Mouse (Mus musculus): ENCODE data around the gene Actl11. TPM values are rescaled to one million over a fixed set of nuclear protein-coding genes. Genes with fewer than 3 reads are reported as not detected.

Gene Actl11
- not detected in 2 replicates for polyA plus RNA-seq (2015; fragmentation: Nextera tagmentation; extraction: Ambion mirVana)

- Histone ChIP-seq H3K4me3 (ENCODE audit: low read length) (no peak within 1 kb of the TSS), H3K4me1 (ENCODE audit: insufficient read depth, low read length) (0 out of 2 replicates have a peak, but pooled peaks cover 3% of the 10 kb centered on the region), H3K36me3 (ENCODE audit: insufficient read depth, low read length) (no peaks in the 10 kb centered on the region), H3K9me3 (ENCODE audit: low read length) (no peaks in the 10 kb centered on the region), H3K27ac (ENCODE audit: low read length) (no peak within 1 kb of the TSS), H3K4me2 (replicated peaks; ENCODE audit: low read depth, low read length) (no peak within 1 kb of the TSS), H3K9ac (replicated peaks; ENCODE audit: low read length) (no peak within 1 kb of the TSS), H3K27me3 (ENCODE audit: insufficient read depth, low read length) (no peaks in the 10 kb centered on the region)
- no peak for ATAC-seq (ENCODE audit: low FRiP score, low TSS enrichment)
- 79% methylated on average over 3 of the region's 3 CpGs for WGBS
Observed at GRCm38 (mm10) chr9:107928169-107928568, at the start of gene Actl11. Gene Actl11, plus strand, starts transcription at chr9:107928469.

- Histone ChIP-seq H3K36me3 (ENCODE audit: insufficient read depth, low read length) (no peaks in the 10 kb centered on the region), H3K4me1 (ENCODE audit: insufficient read depth, low read length) (no peaks in the 10 kb centered on the region), H3K4me3 (ENCODE audit: low read length) (no peak overlapping the region), H3K9me3 (ENCODE audit: low read length) (no peaks in the 10 kb centered on the region), H3K27ac (ENCODE audit: low read length) (no peak overlapping the region), H3K27me3 (ENCODE audit: insufficient read depth, low read length) (no peaks in the 10 kb centered on the region; the same call in 1 of the 2 replicates), H3K9ac (replicated peaks; ENCODE audit: low read length) (no peak overlapping the region), H3K4me2 (replicated peaks; ENCODE audit: low read depth, low read length) (no peak overlapping the region)
- 68% methylated on average over 4 of the region's 4 CpGs for WGBS
- ATAC-seq (ENCODE audit: low FRiP score, low TSS enrichment) = no peak
Observed at GRCm38 (mm10) chr9:107880411-107880810, 47.9 kb upstream of the Actl11 start.

- peak within 1 kb of the TSS; percentile 70; the same call in 1 of the 2 replicates for H3K27ac ChIP-seq (ENCODE audit: low read length)
- peak within 1 kb of the TSS; percentile 89 for H3K4me2 ChIP-seq (replicated peaks; ENCODE audit: low read depth, low read length)
- H3K9ac ChIP-seq (replicated peaks; ENCODE audit: low read length) = peak within 1 kb of the TSS; percentile 85
- under 1% methylated on average over 28 of the region's 28 CpGs for WGBS
- peak within 1 kb of the TSS; percentile 85 for H3K4me3 ChIP-seq (ENCODE audit: low read length)
- no peaks in the 10 kb centered on the region for H3K9me3 ChIP-seq (ENCODE audit: low read length)
- peaks cover 6% of the 10 kb centered on the region for H3K4me1 ChIP-seq (ENCODE audit: insufficient read depth, low read length)
- peak; percentile 98 for ATAC-seq (ENCODE audit: low FRiP score, low TSS enrichment)
- H3K36me3 ChIP-seq (ENCODE audit: insufficient read depth, low read length) = no peaks in the 10 kb centered on the region
- H3K27me3 ChIP-seq (ENCODE audit: insufficient read depth, low read length) = peaks cover 2% of the 10 kb centered on the region; the same call in 1 of the 2 replicates
Observed at GRCm38 (mm10) chr9:107887804-107888266, 40.4 kb upstream of the Actl11 start, which contains the start of gene Mon1a. Gene Mon1a, plus strand, starts transcription at chr9:107888151.

- Histone ChIP-seq H3K36me3 (ENCODE audit: insufficient read depth, low read length) (no peaks in the 10 kb centered on the region), H3K27me3 (ENCODE audit: insufficient read depth, low read length) (peaks cover 2% of the 10 kb centered on the region; the same call in 1 of the 2 replicates), H3K27ac (ENCODE audit: low read length) (peak overlapping the region; percentile 70; the same call in 1 of the 2 replicates), H3K9ac (replicated peaks; ENCODE audit: low read length) (peak overlapping the region; percentile 85), H3K9me3 (ENCODE audit: low read length) (no peaks in the 10 kb centered on the region), H3K4me1 (ENCODE audit: insufficient read depth, low read length) (peaks cover 6% of the 10 kb centered on the region), H3K4me3 (ENCODE audit: low read length) (peak overlapping the region; percentile 85), H3K4me2 (replicated peaks; ENCODE audit: low read depth, low read length) (peak overlapping the region; percentile 89)
- ATAC-seq (ENCODE audit: low FRiP score, low TSS enrichment) = peak; percentile 85
- WGBS = 0% methylated on average over 18 of the region's 18 CpGs
Observed at GRCm38 (mm10) chr9:107888267-107888850, 39.9 kb upstream of the Actl11 start.

GRCm38 (mm10) chr9:107890260-107890659 is 38.0 kb upstream of the Actl11 start:
- peaks cover 6% of the 10 kb centered on the region for H3K4me1 ChIP-seq (ENCODE audit: insufficient read depth, low read length)
- no peak overlapping the region for H3K4me3 ChIP-seq (ENCODE audit: low read length)
- no peak overlapping the region for H3K27ac ChIP-seq (ENCODE audit: low read length)
- 85% methylated on average over 6 of the region's 6 CpGs for WGBS
- no peak overlapping the region for H3K4me2 ChIP-seq (replicated peaks; ENCODE audit: low read depth, low read length)
- no peaks in the 10 kb centered on the region for H3K9me3 ChIP-seq (ENCODE audit: low read length)
- H3K27me3 ChIP-seq (ENCODE audit: insufficient read depth, low read length) = peaks cover 2% of the 10 kb centered on the region; the same call in 1 of the 2 replicates
- no peak for ATAC-seq (ENCODE audit: low FRiP score, low TSS enrichment)
- H3K9ac ChIP-seq (replicated peaks; ENCODE audit: low read length) = no peak overlapping the region
- no peaks in the 10 kb centered on the region for H3K36me3 ChIP-seq (ENCODE audit: insufficient read depth, low read length)

- Histone ChIP-seq H3K27me3 (ENCODE audit: insufficient read depth, low read length) (peaks cover 2% of the 10 kb centered on the region; the same call in 1 of the 2 replicates), H3K9ac (replicated peaks; ENCODE audit: low read length) (no peak overlapping the region), H3K4me2 (replicated peaks; ENCODE audit: low read depth, low read length) (no peak overlapping the region), H3K9me3 (ENCODE audit: low read length) (no peaks in the 10 kb centered on the region), H3K36me3 (ENCODE audit: insufficient read depth, low read length) (no peaks in the 10 kb centered on the region), H3K4me1 (ENCODE audit: insufficient read depth, low read length) (peaks cover 6% of the 10 kb centered on the region), H3K27ac (ENCODE audit: low read length) (no peak overlapping the region), H3K4me3 (ENCODE audit: low read length) (no peak overlapping the region)
- ATAC-seq (ENCODE audit: low FRiP score, low TSS enrichment) = no peak
- 96% methylated on average over 1 of the region's 1 CpGs for WGBS
Observed at GRCm38 (mm10) chr9:107891023-107891422, 37.2 kb upstream of the Actl11 start.

- no peak overlapping the region for H3K4me3 ChIP-seq (ENCODE audit: low read length)
- no peaks in the 10 kb centered on the region for H3K36me3 ChIP-seq (ENCODE audit: insufficient read depth, low read length)
- no peak overlapping the region for H3K9ac ChIP-seq (replicated peaks; ENCODE audit: low read length)
- peaks cover 9% of the 10 kb centered on the region for H3K27me3 ChIP-seq (ENCODE audit: insufficient read depth, low read length)
- peaks cover 15% of the 10 kb centered on the region for H3K4me1 ChIP-seq (ENCODE audit: insufficient read depth, low read length)
- no peak overlapping the region for H3K27ac ChIP-seq (ENCODE audit: low read length)
- H3K9me3 ChIP-seq (ENCODE audit: low read length) = no peaks in the 10 kb centered on the region
- H3K4me2 ChIP-seq (replicated peaks; ENCODE audit: low read depth, low read length) = no peak overlapping the region
- no peak for ATAC-seq (ENCODE audit: low FRiP score, low TSS enrichment)
- 92% methylated on average over 10 of the region's 10 CpGs for WGBS
Observed at GRCm38 (mm10) chr9:107898563-107898962, 29.7 kb upstream of the Actl11 start.

GRCm38 (mm10) chr9:107899855-107900254 is 28.4 kb upstream of the Actl11 start:
- 73% methylated on average over 12 of the region's 12 CpGs for WGBS

GRCm38 (mm10) chr9:107900840-107901626 is 27.2 kb upstream of the Actl11 start:
- ATAC-seq (ENCODE audit: low FRiP score, low TSS enrichment) = peak; percentile 56; the same call in 1 of the 2 replicates
- peak overlapping the region; percentile 77 for H3K4me2 ChIP-seq (replicated peaks; ENCODE audit: low read depth, low read length)
- H3K4me1 ChIP-seq (ENCODE audit: insufficient read depth, low read length) = peaks cover 25% of the 10 kb centered on the region
- no peak overlapping the region for H3K27ac ChIP-seq (ENCODE audit: low read length)
- H3K27me3 ChIP-seq (ENCODE audit: insufficient read depth, low read length) = peaks cover 9% of the 10 kb centered on the region
- 6% methylated on average over 44 of the region's 44 CpGs for WGBS
- H3K36me3 ChIP-seq (ENCODE audit: insufficient read depth, low read length) = no peaks in the 10 kb centered on the region
- peak overlapping the region; percentile 45 for H3K4me3 ChIP-seq (ENCODE audit: low read length)
- H3K9ac ChIP-seq (replicated peaks; ENCODE audit: low read length) = peak overlapping the region; percentile 59
- no peaks in the 10 kb centered on the region for H3K9me3 ChIP-seq (ENCODE audit: low read length)

More at GRCm38 (mm10) chr9:107899855-107900254, 28.4 kb upstream of the Actl11 start:
- Histone ChIP-seq H3K27me3 (ENCODE audit: insufficient read depth, low read length) (peaks cover 9% of the 10 kb centered on the region), H3K9me3 (ENCODE audit: low read length) (no peaks in the 10 kb centered on the region), H3K36me3 (ENCODE audit: insufficient read depth, low read length) (no peaks in the 10 kb centered on the region), H3K4me1 (ENCODE audit: insufficient read depth, low read length) (peaks cover 16% of the 10 kb centered on the region), H3K4me3 (ENCODE audit: low read length) (no peak overlapping the region), H3K9ac (replicated peaks; ENCODE audit: low read length) (no peak overlapping the region), H3K27ac (ENCODE audit: low read length) (no peak overlapping the region), H3K4me2 (replicated peaks; ENCODE audit: low read depth, low read length) (no peak overlapping the region)
- ATAC-seq (ENCODE audit: low FRiP score, low TSS enrichment) = no peak

Data from kidney, embryonic 16.5 days (tissue).